Mouse (Mus musculus) ovary, adult 18-20 months (tissue): Measurements from ENCODE around the gene Gm37240.
A peak's percentile ranks its signal among the peaks of the same experiment; 100 is the strongest.

Source experiments
- DNase-seq: peaks from one replicate; pipeline ENCODE4 v3.0.0; 2022; ENCODE audit warnings: low spot score, mixed read lengths

Gm37240 gene

DNA sequence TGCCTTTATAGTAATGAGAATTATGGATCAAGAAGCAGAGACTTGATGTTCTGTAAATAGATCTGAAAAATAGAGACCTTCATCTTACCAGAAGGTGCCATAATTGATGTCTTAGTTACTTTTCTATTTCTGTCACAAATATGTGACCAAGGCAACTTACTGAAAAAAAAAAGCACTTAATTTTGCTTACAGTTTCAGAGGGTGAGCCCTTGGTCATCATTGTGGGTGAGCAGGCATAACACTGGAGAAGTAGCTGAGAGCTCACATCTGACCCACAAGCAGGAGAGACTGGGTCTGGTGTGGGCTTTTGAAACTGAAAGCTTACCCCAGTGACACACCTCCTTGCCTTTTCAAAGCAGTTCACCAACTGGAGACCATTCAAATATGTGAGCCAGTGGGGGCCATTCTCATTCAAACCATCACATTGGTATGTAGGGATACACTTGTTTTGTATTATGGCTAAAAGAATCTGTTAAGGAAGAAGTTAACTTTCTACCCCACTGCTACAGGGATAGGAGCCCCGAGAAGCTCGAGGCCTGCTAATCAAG is 1066.6 kb downstream of the Gm37240 start:
- DNase-seq: no peak

DNA sequence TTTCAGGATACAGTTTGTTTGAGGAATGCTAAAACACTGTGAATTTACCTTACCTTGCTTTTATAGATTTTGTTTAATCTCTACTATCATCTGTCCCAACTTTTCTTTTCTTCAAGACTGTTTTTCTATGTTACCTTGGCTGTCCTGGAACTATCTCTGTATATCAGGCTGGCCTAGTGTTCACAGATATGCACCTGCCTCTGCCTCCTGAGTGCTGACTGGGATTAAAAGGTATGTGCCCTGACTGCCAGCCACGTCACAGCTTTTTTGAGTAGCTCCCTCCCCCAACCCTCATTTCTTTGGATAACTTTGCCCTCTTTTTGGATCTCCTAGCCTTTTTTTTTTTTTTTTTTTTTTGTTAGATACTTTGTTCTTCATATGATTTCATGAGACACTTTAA is 1070.4 kb downstream of the Gm37240 start:
- no peak for DNase-seq

DNA sequence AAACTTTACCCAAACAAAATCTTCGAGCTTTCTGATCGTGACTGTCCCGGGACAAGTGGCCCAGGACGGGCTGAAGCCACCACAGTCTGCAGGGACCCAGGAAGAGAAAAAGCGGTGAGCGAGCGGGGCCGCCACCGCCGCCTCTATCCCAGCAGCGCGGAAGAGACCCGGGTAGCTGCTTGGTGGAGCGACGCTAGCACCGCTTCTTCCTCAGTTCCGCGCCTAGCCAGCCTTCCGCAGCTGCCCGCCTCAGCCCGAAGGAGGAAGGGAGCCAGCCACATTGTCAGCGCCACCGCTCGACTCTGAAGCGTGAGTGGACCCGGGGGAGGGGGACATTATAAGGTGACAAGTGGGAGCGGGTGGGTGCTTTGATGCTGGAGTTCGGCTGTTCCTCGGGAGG is 1071.9 kb downstream of the Gm37240 start:
- DNase-seq: no peak

DNA sequence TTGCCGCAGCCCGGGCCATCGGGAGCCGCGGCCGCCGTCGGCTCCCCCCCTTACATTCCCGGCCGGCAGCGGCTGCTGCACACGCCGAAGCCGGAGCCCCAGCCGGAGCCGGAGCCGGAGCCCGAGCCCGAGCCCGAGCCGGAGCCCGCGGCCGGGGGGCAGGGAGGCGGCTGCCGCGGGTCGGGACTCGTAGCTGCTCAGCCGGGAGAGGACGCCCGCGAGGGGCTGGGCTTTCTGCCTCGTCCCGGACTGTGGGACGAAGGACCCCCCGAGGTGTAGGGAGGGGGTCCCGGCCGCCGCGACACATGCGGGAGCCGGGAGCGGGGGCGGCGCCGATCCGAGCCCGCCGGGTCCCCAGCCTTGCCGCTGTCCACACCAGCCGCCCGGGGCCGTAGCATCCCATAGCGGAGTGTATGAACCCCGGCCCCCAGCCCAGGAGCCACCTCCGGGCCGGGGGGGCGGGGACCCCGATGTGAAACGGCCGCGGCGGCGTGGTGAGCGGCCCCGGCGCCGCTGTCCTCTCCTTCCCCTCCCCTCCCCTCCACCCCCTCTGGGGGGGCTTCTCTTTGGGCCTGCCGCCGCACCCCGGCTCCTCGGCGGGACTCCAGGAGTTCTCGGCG is 1072.4 kb downstream of the Gm37240 start, which contains the start of gene Fbxw7:
TSS of gene Fbxw7 (plus strand) at position 507 of the 620 bp plus-strand sequence.
- DNase-seq: no peak

GRCm38 (mm10) chr3:84814157-84814761 is 1073.1 kb downstream of the Gm37240 start:
- DNase-seq: peak; percentile 100

- no peak for DNase-seq
Measured at GRCm38 (mm10) chr3:84813436-84814156, 1073.7 kb downstream of the Gm37240 start.

GRCm38 (mm10) chr3:84810803-84811202 is 1076.5 kb downstream of the Gm37240 start:
- DNase-seq: no peak

GRCm38 (mm10) chr3:84808906-84809305 is 1078.4 kb downstream of the Gm37240 start:
- DNase-seq: no peak

- no peak for DNase-seq
Measured at GRCm38 (mm10) chr3:84807826-84808225, 1079.5 kb downstream of the Gm37240 start.

DNA sequence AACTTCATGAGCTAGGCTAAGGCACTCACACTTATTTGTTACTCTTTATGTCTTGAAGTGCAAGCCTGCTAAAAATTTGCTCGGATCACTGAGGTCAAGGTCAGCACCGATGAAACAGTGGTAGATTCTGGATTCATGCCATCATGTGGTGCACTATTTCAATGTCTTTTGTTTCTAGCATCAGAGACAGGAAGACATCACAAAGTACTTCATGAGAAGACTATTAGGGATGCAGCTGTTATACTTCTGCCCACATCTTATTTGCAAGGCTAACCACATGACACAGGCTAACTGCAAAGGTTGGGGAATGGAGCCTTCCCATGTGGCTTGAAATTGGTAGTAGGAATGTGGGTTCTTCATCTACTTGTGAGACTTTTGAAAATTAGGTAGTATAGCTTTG is 1081.1 kb downstream of the Gm37240 start:
- DNase-seq: no peak

- DNase-seq: no peak
Measured at GRCm38 (mm10) chr3:84804036-84804435, 1083.3 kb downstream of the Gm37240 start.

DNA sequence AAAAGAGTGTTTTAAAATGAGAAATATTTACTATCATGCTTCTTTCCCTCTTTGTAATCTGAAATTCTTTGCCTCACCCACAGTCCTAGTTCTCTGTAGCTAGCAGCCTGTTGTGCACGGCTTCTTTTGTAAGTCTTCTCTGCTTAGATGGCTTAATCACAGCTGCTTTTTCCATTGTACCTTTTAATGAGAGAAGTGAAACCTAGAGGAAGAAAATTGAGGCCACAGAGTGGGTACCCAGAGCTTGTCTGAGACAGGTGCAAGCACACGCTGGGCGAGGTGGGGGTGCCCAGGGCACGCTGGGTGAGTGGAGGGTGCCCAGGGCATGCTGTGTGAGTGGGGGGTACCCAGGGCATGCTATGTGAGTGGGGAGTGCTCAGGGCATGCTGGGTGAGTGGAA is 1099.4 kb downstream of the Gm37240 start:
- DNase-seq: no peak

DNA sequence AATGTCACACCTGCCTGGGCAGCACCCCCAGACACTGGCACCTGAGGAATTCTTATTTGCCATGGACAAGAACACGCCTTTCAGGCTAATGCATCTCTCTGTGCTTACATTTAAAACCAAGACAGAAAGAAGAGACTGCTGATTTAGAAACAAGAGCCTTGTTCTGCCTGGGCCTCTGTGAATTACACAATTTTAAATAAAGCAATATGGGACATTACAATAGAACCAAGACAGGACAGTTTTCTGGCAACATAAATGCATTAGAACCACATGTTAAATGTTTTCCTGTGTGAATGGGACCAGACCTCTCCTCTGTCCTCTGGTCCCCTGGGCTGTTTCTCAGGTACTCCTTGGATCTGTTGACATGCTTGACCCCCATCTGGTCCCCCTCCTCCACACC is 1111.2 kb downstream of the Gm37240 start:
- DNase-seq: no peak

GRCm38 (mm10) chr3:84775577-84775976 is 1111.7 kb downstream of the Gm37240 start:
- no peak for DNase-seq

GRCm38 (mm10) chr3:84775067-84775423 is 1112.3 kb downstream of the Gm37240 start:
- no peak for DNase-seq

GRCm38 (mm10) chr3:84774246-84775066 is 1112.9 kb downstream of the Gm37240 start:
- DNase-seq: no peak

- DNase-seq: no peak
Measured at GRCm38 (mm10) chr3:84771980-84772379, 1115.3 kb downstream of the Gm37240 start.

- no peak for DNase-seq
Measured at GRCm38 (mm10) chr3:84770518-84770917, 1116.8 kb downstream of the Gm37240 start.

- DNase-seq: no peak
Measured at GRCm38 (mm10) chr3:84769411-84769810, 1117.9 kb downstream of the Gm37240 start.

GRCm38 (mm10) chr3:84768940-84769339 is 1118.4 kb downstream of the Gm37240 start:
- no peak for DNase-seq

DNA sequence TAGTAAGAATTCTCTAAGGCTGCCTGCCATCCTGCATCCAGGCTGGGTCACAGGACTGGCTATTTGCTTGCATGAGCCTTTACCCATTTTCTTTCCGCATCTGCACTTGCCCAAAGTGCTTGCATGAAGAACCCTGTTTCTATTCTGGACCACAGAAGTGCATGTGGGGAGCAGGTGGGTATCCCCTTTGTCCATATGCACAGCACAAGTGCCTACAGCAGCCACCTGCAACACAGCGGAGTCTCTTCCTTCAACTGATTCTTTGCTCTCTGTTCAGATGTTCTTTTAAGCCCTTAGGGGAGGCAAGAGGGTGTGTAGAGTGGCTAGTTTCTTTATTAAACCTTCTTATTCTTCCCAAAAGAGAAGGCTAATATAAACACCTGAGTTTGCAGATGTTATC is 1133.5 kb downstream of the Gm37240 start:
- no peak for DNase-seq

GRCm38 (mm10) chr3:84749222-84749621 is 1138.1 kb downstream of the Gm37240 start:
- DNase-seq: no peak
